Mouse (Mus musculus): ENCODE data around the gene 3110021N24Rik. TPM values are rescaled to one million over a fixed set of nuclear protein-coding genes. Genes with fewer than 3 reads are reported as not detected.

Gene 3110021N24Rik
- polyA plus RNA-seq, 1 experiment, result 0.09 TPM

DNA sequence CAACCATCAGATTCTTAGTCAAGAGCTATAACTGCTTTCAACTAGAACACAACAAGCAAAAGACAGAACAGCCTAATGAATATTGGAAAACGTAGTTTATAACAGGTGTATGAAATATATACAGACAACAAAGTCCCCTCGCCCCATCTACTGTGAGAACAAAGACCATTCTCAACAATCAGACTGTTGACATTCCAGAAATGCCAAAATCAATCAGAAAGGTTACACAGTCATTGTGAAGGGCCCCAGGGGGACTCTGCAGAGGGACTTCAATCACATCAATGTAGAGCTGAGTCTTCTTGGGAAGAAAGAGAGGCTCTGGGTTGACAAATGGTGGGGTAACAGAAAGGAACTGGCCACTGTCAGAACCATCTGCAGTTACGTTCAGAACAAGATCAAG is 12.1 kb downstream of the 3110021N24Rik start:
- Histone ChIP-seq H3K4me3 (replicated peaks; ENCODE audit: extremely low read depth, low read depth, low read length) (no peak overlapping the region), H3K4me1 (ENCODE audit: control insufficient read depth, insufficient read depth, low read length) (peaks cover 2% of the 10 kb centered on the region; the same call in 1 of the 2 replicates)
- no peak for TF ChIP-seq CTCF (IDR thresholded peaks at IDR 0.05; ENCODE audit: insufficient read depth, low read length)
- TF ChIP-seq POLR2A (IDR thresholded peaks at IDR 0.05; ENCODE audit: borderline replicate concordance, extremely low read depth, low read depth, low read length), result no peak
- no peak for DNase-seq
- WGBS, result 47% methylated on average over 3 of the region's 3 CpGs

DNA sequence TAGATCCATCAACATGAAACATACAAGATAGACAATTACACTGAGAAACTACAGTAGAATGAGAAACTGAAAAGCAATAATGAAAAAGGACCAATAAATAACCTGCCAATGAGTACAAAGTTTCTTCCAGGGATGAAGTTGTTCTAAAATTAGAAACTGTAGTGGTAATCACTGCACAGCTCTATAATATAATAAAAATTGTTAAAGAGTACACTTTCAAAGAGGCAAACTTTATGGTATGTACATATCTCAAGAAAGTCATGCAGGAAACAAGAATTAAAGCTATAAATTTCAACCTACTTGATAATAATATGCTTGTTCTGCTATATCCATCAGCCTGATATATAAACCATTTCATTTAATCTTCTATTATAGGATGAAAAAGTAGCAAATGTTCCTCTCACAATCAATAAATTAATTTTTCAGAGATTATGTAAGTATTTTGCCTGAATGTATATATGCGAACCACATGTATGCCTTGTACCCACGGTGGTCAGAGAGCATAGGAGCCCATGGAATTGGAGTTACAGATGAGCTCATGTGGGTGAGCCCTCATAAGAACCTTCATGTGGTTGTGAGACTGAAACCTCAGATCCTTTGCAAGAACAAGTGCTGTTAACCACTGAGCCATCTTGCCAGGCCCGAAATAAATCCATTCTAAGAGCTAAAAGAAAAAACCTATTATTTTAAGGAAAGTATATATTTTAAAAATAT is 26.9 kb downstream of the 3110021N24Rik start:
- 96% methylated on average over 3 of the region's 3 CpGs for WGBS
- no peak overlapping the region for H3K4me3 ChIP-seq (replicated peaks; ENCODE audit: extremely low read depth, low read depth, low read length)
- DNase-seq, result no peak
- TF ChIP-seq CTCF (IDR thresholded peaks at IDR 0.05; ENCODE audit: insufficient read depth, low read length), result no peak
- no peak for TF ChIP-seq POLR2A (IDR thresholded peaks at IDR 0.05; ENCODE audit: borderline replicate concordance, extremely low read depth, low read depth, low read length)
- no peaks in the 10 kb centered on the region for H3K4me1 ChIP-seq (ENCODE audit: control insufficient read depth, insufficient read depth, low read length)

DNA sequence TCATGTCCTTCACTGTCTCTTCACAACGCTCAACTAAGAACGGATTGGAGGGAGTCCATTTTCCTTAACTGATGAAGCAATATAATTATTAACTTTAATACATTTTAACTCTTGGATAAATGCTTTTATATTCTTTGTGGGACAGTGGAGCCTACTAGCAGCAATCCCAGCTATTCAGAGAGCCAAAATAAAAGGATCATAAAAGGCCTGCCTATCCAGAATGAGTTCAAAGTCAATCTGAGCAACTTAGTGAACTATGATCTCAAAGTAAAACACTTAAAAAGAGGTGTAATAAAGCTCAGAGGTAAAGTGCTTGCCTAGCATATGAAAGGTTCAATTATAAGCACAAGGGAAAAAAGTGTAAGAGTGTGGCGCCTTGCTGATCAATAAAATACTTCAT is 40.1 kb downstream of the 3110021N24Rik start:
- Histone ChIP-seq H3K4me1 (ENCODE audit: control insufficient read depth, insufficient read depth, low read length) (no peaks in the 10 kb centered on the region; the same call in 1 of the 2 replicates), H3K4me3 (replicated peaks; ENCODE audit: extremely low read depth, low read depth, low read length) (no peak overlapping the region)
- WGBS, result 92% methylated on average over 3 of the region's 3 CpGs
- no peak for TF ChIP-seq POLR2A (IDR thresholded peaks at IDR 0.05; ENCODE audit: borderline replicate concordance, extremely low read depth, low read depth, low read length)
- TF ChIP-seq CTCF (IDR thresholded peaks at IDR 0.05; ENCODE audit: insufficient read depth, low read length), result no peak
- DNase-seq, result no peak

DNA sequence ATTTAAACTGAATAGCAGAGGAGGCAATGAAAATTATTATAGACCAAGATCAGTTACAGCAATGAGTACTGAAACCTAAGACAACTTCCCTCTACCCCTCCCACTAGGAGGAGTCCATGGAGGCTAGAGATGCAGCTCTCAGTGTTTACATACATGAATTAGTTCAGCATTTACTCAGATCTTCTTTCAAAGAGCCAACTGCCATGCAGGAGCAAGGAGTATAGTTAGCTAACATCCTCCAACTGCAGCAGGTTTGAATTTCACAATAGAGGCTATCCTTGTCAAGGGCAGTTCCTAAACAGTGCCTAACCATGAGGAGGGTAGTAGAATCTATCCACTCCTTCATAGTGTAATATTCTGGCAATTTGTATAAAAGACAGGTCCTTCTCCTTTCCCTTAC is 49.1 kb downstream of the 3110021N24Rik start:
- TF ChIP-seq CTCF (IDR thresholded peaks at IDR 0.05; ENCODE audit: insufficient read depth, low read length) (no peak), POLR2A (IDR thresholded peaks at IDR 0.05; ENCODE audit: borderline replicate concordance, extremely low read depth, low read depth, low read length) (no peak)
- Histone ChIP-seq H3K4me1 (ENCODE audit: control insufficient read depth, insufficient read depth, low read length) (peaks cover 2% of the 10 kb centered on the region), H3K4me3 (replicated peaks; ENCODE audit: extremely low read depth, low read depth, low read length) (no peak overlapping the region)
- DNase-seq, result no peak

DNA sequence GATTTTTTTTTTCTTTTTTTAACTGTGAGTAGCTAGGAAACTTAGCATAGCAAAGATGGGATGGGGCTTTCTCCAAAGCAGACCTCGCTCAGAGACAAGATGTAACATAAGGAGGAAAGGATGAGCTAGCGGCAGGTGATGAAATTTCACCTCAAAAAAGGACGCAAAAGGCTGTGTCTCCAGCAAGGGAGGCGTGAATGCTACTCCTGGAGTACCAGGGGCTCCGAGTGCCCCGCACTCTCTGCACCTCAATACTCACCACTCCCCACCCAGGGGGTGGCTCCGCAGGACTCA is 60.3 kb downstream of the 3110021N24Rik start:
- peak overlapping the region; percentile 95 for H3K4me3 ChIP-seq (replicated peaks; ENCODE audit: extremely low read depth, low read depth, low read length)
- H3K4me1 ChIP-seq (ENCODE audit: control insufficient read depth, insufficient read depth, low read length), result peaks cover 5% of the 10 kb centered on the region
- no peak for DNase-seq
- WGBS, result 0% methylated on average over 7 of the region's 7 CpGs
- TF ChIP-seq POLR2A (IDR thresholded peaks at IDR 0.05; ENCODE audit: borderline replicate concordance, extremely low read depth, low read depth, low read length), result no peak
- TF ChIP-seq CTCF (IDR thresholded peaks at IDR 0.05; ENCODE audit: insufficient read depth, low read length), result no peak

DNA sequence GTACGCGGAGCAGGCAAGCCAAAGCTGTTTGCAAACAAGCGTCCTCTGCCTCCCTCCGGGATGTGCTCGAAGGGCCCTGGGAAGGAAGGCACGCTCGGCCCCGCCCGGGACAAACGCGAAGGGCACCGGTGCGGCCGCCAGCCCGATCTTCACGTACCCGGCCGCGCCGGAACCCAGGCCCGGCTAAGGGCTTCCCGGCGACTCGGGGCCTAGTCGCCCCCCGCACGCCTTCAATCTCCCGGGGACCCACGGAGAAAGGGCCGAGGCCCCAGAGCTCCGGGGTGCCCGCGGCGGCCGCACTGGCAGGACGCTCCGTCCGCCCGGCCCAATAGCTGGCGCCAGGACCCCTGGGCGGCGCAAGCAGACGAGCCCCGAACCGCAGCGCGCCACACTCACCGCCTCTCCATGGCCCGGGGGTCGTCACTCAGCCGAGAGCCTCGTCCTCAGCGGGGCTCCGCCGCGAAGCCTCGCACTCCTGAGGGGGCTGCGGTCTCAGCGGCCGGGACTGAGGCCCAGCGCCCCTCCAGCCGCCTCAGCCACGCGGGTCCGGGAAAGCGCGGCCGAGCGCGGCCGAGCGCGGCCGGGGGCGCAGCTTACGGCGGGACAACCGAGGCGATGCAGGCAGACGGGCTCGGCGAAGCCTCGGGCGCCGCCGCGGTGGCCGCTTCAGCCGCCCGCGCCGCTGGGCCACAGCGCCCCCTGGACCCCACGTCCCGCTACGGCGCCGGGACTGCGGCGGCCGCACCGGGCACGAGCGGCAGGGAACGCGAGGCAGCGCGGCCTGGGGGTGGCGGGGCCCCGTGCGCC is 60.8 kb downstream of the 3110021N24Rik start, which contains the start of gene Zfyve9:
TSS of gene Zfyve9 (minus strand) at position 742 of the 807 bp plus-strand sequence.
- DNase-seq, result peak; percentile 79
- WGBS, result under 1% methylated on average over 106 of the region's 111 CpGs
- peak; percentile 22; the same call in 1 of the 2 replicates for TF ChIP-seq POLR2A (IDR thresholded peaks at IDR 0.05; ENCODE audit: borderline replicate concordance, extremely low read depth, low read depth, low read length)
- no peak for TF ChIP-seq CTCF (IDR thresholded peaks at IDR 0.05; ENCODE audit: insufficient read depth, low read length)
- Histone ChIP-seq H3K4me3 (replicated peaks; ENCODE audit: extremely low read depth, low read depth, low read length) (peak within 1 kb of the TSS; percentile 95), H3K4me1 (ENCODE audit: control insufficient read depth, insufficient read depth, low read length) (peaks cover 5% of the 10 kb centered on the region)

DNA sequence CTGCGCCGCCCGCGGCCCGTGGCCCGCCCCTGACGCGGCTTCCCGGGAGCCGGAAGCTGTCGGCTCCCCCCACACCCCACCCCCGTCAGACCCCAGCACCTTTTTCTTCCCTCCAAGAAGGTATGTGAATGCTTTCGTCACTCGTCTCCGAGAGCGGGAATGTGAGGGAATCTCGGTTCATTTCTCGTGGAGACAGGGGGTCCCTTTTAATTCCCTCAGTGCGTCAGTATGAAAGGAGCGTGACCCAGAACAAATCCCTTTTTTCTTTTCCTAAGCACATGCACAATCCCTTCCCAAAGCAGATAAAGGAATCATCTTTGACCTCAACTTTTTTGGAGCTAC is 61.4 kb downstream of the 3110021N24Rik start:
- WGBS, result 1% methylated on average over 20 of the region's 20 CpGs
- H3K4me3 ChIP-seq (replicated peaks; ENCODE audit: extremely low read depth, low read depth, low read length), result peak overlapping the region; percentile 95
- no peak for TF ChIP-seq POLR2A (IDR thresholded peaks at IDR 0.05; ENCODE audit: borderline replicate concordance, extremely low read depth, low read depth, low read length)
- no peak for TF ChIP-seq CTCF (IDR thresholded peaks at IDR 0.05; ENCODE audit: insufficient read depth, low read length)
- H3K4me1 ChIP-seq (ENCODE audit: control insufficient read depth, insufficient read depth, low read length), result peaks cover 5% of the 10 kb centered on the region
- DNase-seq, result no peak

DNA sequence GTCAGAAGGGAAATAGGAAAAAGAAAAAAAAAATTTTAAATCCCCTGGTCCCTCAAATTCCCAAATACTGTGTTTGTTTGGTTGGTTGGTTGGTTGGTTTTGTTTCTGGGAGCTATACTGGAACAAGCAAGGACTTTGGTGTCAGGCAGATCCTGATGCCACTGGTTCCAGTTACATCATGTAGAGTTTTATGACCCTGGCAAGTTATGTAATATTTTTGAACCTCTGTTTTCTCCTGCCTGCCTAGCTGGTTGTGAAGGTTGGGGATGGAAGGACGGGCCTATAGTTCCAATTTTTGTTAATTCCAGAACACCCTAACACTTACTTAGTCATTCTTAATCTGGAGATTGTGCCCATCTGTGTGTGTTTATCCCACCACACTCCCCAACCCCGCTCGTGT is 62.1 kb downstream of the 3110021N24Rik start:
- 48% methylated on average over 3 of the region's 3 CpGs for WGBS
- no peak for DNase-seq
- TF ChIP-seq POLR2A (IDR thresholded peaks at IDR 0.05; ENCODE audit: borderline replicate concordance, extremely low read depth, low read depth, low read length) (no peak), CTCF (IDR thresholded peaks at IDR 0.05; ENCODE audit: insufficient read depth, low read length) (no peak)
- H3K4me1 ChIP-seq (ENCODE audit: control insufficient read depth, insufficient read depth, low read length), result peaks cover 5% of the 10 kb centered on the region
- H3K4me3 ChIP-seq (replicated peaks; ENCODE audit: extremely low read depth, low read depth, low read length), result no peak overlapping the region

DNA sequence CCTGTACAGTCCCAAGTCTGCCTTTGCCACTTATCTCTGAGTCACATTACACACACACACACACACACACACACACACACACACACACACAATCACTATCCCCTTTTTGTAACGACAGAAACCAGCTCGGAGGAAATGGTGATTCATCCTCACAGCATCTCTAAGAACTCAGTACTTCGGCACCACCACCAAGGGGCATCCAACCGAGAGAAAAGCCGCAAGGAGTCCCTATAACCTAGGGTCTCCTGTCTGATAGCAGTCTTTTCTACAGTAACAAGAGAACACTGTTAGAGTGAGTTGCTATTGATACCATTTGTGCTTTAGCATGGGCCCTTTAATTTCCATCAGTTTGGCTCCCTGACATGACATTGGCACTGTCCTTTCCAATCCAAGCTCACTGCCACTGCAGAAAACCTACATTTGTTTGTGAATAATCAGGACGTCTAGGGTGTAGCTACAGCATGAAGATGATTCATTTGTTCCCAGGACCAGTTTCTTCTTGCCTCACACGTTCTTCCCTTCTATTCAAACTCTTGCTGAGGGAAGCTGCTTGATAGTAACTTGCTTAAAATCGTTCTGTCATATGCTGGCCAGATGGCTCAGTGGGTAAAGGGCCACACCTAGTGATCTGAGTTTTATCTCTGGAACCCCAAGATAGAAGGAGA is 63.1 kb downstream of the 3110021N24Rik start:
- peaks cover 5% of the 10 kb centered on the region for H3K4me1 ChIP-seq (ENCODE audit: control insufficient read depth, insufficient read depth, low read length)
- no peak for DNase-seq
- no peak for TF ChIP-seq CTCF (IDR thresholded peaks at IDR 0.05; ENCODE audit: insufficient read depth, low read length)
- no peak for TF ChIP-seq POLR2A (IDR thresholded peaks at IDR 0.05; ENCODE audit: borderline replicate concordance, extremely low read depth, low read depth, low read length)
- H3K4me3 ChIP-seq (replicated peaks; ENCODE audit: extremely low read depth, low read depth, low read length), result no peak overlapping the region
- WGBS, result 37% methylated on average over 8 of the region's 8 CpGs

Measured in lung, adult 2 months (tissue).